Mouse (Mus musculus): ENCODE results near the gene Slc17a7.
"Not testable (repeated sequence)": the region's sequence is repeated elsewhere in the genome, so short reads cannot be mapped to it uniquely, and the experiment has no call there.

DNA sequence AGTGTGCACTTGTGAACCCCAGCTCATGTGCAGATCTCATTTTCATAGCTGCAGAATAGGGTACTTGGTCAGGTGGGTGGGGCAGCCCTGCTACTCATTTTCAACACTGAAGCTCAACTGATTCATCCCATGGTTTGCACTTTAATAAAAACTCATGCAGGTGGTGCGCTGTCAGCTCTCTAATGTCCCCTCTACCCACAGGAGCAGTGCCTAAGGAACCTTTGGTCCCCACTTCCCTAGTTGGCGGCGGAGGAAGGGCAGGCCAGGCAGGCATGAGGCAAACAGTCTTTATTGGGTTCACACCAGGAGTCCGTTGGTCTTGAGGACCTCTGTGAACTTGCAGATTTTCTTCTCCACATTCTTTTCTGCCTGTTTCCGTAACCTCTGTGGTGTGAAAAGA, 38.1 kb upstream of the Slc17a7 start:
- not testable (repeated sequence) for TF ChIP-seq CTCF (IDR thresholded peaks at IDR 0.05; ENCODE audit: low read depth); EP300 (optimal IDR thresholded peaks at IDR 0.05)

Data from stomach, postnatal 0 days (tissue).